Mouse (Mus musculus) limb, embryonic 11.5 days (tissue): ENCODE data around the gene Asic1. TPM values are rescaled to one million over a fixed set of nuclear protein-coding genes. Genes with fewer than 3 reads are reported as not detected.

Source experiments
- ATAC-seq: fragments of 200-750 bp; cut with Nextera tagmentation; 2 replicates; pipeline ENCODE4 v1.8.0; 2017; ENCODE audit warnings: low read depth; ENCODE audit not compliant: insufficient number of reproducible peaks, low FRiP score, low TSS enrichment
- DNase-seq: peaks from one replicate; pipeline ENCODE4 v3.0.0-alpha.2; 2015; ENCODE audit warnings: low spot score
- H3K27ac ChIP-seq: fragments of 300-500 bp; sonication (generic); replicated peaks from 2 replicates; pipeline ENCODE4 v1.5.1; 2014; ENCODE audit warnings: low read depth, mild to moderate bottlenecking, low read length
- H3K27me3 ChIP-seq: fragments of 300-500 bp; sonication (generic); 2 replicates; pipeline ENCODE4 v1.6.1; 2014; ENCODE audit warnings: mild to moderate bottlenecking, low read length, mixed read lengths; ENCODE audit not compliant: control insufficient read depth, insufficient read depth
- H3K36me3 ChIP-seq: fragments of 300-500 bp; sonication (generic); 2 replicates; pipeline ENCODE4 v1.6.1; 2014; ENCODE audit warnings: mild to moderate bottlenecking, low read length, moderate library complexity, mixed read lengths; ENCODE audit not compliant: control insufficient read depth, insufficient read depth
- H3K4me1 ChIP-seq: fragments of 300-500 bp; sonication (generic); 2 replicates; pipeline ENCODE4 v1.6.1; 2014; ENCODE audit warnings: low read length, mixed read lengths; ENCODE audit not compliant: control insufficient read depth, insufficient read depth
- H3K4me2 ChIP-seq: fragments of 300-500 bp; sonication (generic); 2 replicates; pipeline ENCODE4 v1.6.1; 2014; ENCODE audit warnings: low read depth, mild to moderate bottlenecking, moderate library complexity; ENCODE audit not compliant: severe bottlenecking
- H3K4me3 ChIP-seq: fragments of 300-500 bp; sonication (generic); 2 replicates; pipeline ENCODE4 v1.5.1; 2014; ENCODE audit warnings: low read depth, low read length
- H3K9ac ChIP-seq: fragments of 300-500 bp; sonication (generic); 2 replicates; pipeline ENCODE4 v1.6.1; 2014; ENCODE audit warnings: mild to moderate bottlenecking, low read length
- H3K9me3 ChIP-seq: fragments of 300-500 bp; sonication (generic); 2 replicates; pipeline ENCODE4 v1.6.1; 2016; ENCODE audit warnings: low read length; ENCODE audit not compliant: control insufficient read depth
- WGBS: fragments of 180-500 bp; shearing (Covaris S2); extraction: QIAGEN DNeasy Blood & Tissue Kit; methylation state at CpG from one replicate; pipeline ENCODE4 v1.1.7; 2014; 5-methylcytosine and 5-hydroxymethylcytosine counted together
- polyA plus RNA-seq: library from polyadenylated mRNA; unstranded; fragments of >200 nt; fragmentation: Nextera tagmentation; extraction: Ambion mirVana; gene quantifications from 2 replicates; pipeline ENCODE4 v1.2.1, GENCODE M21; 2014

Gene Asic1
- polyA plus RNA-seq, 1 experiment from 2014 or later, result 0.64 TPM

- Histone ChIP-seq H3K4me1 (no peaks in the 10 kb centered on the region), H3K27me3 (no peaks in the 10 kb centered on the region), H3K4me2 (no peak overlapping the region), H3K36me3 (no peaks in the 10 kb centered on the region), H3K9me3 (no peaks in the 10 kb centered on the region), H3K4me3 (no peak overlapping the region), H3K27ac (no peak overlapping the region), H3K9ac (no peak overlapping the region)
- 94% methylated on average over 5 of the region's 5 CpGs for WGBS
- DNase-seq (no peak), ATAC-seq (no peak)
Observed at GRCm38 (mm10) chr15:99684156-99684555, 14.0 kb downstream of the Asic1 start.

DNA sequence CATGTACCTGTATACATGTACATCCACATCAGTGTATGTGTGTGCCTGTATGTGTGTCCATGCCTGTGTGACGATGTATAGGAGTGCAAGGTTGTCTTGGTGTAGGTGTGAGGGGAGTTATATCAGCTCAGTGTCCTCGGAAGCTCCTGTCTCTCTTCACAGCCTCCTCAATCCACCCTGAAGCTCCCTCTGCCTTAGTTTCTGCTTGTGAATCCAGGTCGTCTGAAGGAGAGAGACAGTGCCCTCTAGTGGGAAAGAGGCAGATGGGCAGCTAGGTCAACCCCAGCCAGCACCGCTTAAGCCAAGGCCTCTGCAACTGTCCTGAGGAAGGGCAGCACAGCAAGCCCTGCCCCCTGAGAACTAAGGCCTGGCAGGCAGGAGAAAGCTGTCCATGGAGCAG, 18.5 kb downstream of the Asic1 start:
- Histone ChIP-seq H3K27me3 (peaks cover 4% of the 10 kb centered on the region; the same call in 1 of the 2 replicates), H3K4me1 (0 out of 2 replicates have a peak, but pooled peaks cover 4% of the 10 kb centered on the region), H3K27ac (no peak overlapping the region), H3K4me2 (no peak overlapping the region), H3K9ac (no peak overlapping the region), H3K9me3 (no peaks in the 10 kb centered on the region), H3K36me3 (no peaks in the 10 kb centered on the region), H3K4me3 (no peak overlapping the region)
- WGBS, result 5% methylated on average over 4 of the region's 4 CpGs
- DNase-seq (peak; percentile 75), ATAC-seq (0 out of 2 replicates have a peak, but pooled peaks have one; percentile 31)

- H3K9ac ChIP-seq, result no peak overlapping the region
- H3K27ac ChIP-seq, result no peak overlapping the region
- H3K4me3 ChIP-seq, result no peak overlapping the region
- no peaks in the 10 kb centered on the region for H3K36me3 ChIP-seq
- no peaks in the 10 kb centered on the region for H3K9me3 ChIP-seq
- H3K27me3 ChIP-seq, result peaks cover 4% of the 10 kb centered on the region; the same call in 1 of the 2 replicates
- H3K4me2 ChIP-seq, result no peak overlapping the region
- 0 out of 2 replicates have a peak, but pooled peaks cover 4% of the 10 kb centered on the region for H3K4me1 ChIP-seq
- 9% methylated on average over 4 of the region's 4 CpGs for WGBS
- no peak for DNase-seq
- ATAC-seq, result no peak
Observed at GRCm38 (mm10) chr15:99690924-99691323, 20.8 kb downstream of the Asic1 start.

DNA sequence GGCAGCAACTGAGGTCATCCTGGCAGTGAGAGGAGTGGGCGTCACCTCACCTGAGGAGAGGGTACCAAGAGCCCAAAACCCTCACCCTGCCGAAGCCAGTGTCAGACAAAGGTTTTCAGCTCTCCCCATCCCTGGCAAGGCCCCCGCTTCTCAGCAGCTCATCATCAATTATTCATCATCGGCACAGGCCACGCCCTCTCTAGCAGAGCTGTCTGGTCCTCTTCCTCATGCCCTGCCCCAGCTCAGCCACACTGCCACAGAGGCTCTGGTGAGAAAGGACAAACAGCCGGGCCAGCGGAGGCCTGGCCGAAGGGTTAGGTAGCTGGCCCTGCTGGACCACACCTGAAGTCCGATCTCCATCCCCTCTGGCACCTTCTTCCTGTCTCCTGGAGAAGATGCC, 21.8 kb downstream of the Asic1 start:
- Histone ChIP-seq H3K27ac (no peak overlapping the region), H3K9ac (no peak overlapping the region)
- ATAC-seq, result no peak

GRCm38 (mm10) chr15:99697309-99697708, 27.1 kb downstream of the Asic1 start:
- Histone ChIP-seq H3K9ac (no peak overlapping the region), H3K4me1 (0 out of 2 replicates have a peak, but pooled peaks cover 3% of the 10 kb centered on the region), H3K36me3 (no peaks in the 10 kb centered on the region), H3K27ac (no peak overlapping the region), H3K9me3 (no peaks in the 10 kb centered on the region), H3K27me3 (peaks cover 4% of the 10 kb centered on the region; the same call in 1 of the 2 replicates), H3K4me2 (no peak overlapping the region), H3K4me3 (no peak overlapping the region)
- 29% methylated on average over 2 of the region's 2 CpGs for WGBS
- peak; percentile 51 for DNase-seq
- no peak for ATAC-seq

More for the DNA sequence above, 21.8 kb downstream of the Asic1 start:
- WGBS, result 53% methylated on average over 9 of the region's 9 CpGs
- Histone ChIP-seq H3K4me3 (no peak overlapping the region), H3K4me1 (0 out of 2 replicates have a peak, but pooled peaks cover 4% of the 10 kb centered on the region), H3K4me2 (no peak overlapping the region), H3K27me3 (peaks cover 6% of the 10 kb centered on the region; the same call in 1 of the 2 replicates), H3K9me3 (no peaks in the 10 kb centered on the region), H3K36me3 (no peaks in the 10 kb centered on the region)
- DNase-seq, result no peak

- 32% methylated on average over 20 of the region's 20 CpGs for WGBS
- no peak overlapping the region for H3K27ac ChIP-seq
- ATAC-seq (no peak), DNase-seq (no peak)
- peaks cover 11% of the 10 kb centered on the region for H3K4me1 ChIP-seq
- no peak overlapping the region for H3K9ac ChIP-seq
- H3K27me3 ChIP-seq, result peaks cover 4% of the 10 kb centered on the region; the same call in 1 of the 2 replicates
- no peaks in the 10 kb centered on the region for H3K9me3 ChIP-seq
- H3K36me3 ChIP-seq, result peaks cover under 1% of the 10 kb centered on the region; the same call in 1 of the 2 replicates
- H3K4me3 ChIP-seq, result no peak overlapping the region
- no peak overlapping the region for H3K4me2 ChIP-seq
Observed at GRCm38 (mm10) chr15:99698533-99699085, 28.4 kb downstream of the Asic1 start.

GRCm38 (mm10) chr15:99699715-99700114, 29.5 kb downstream of the Asic1 start:
- Histone ChIP-seq H3K4me2 (no peak overlapping the region), H3K4me1 (peaks cover 17% of the 10 kb centered on the region), H3K4me3 (no peak overlapping the region), H3K9me3 (no peaks in the 10 kb centered on the region), H3K27me3 (peaks cover 4% of the 10 kb centered on the region; the same call in 1 of the 2 replicates), H3K9ac (no peak overlapping the region), H3K36me3 (peaks cover 4% of the 10 kb centered on the region), H3K27ac (no peak overlapping the region)
- WGBS, result 83% methylated on average over 10 of the region's 10 CpGs
- no peak for ATAC-seq
- DNase-seq, result no peak

- ATAC-seq, result no peak
- Histone ChIP-seq H3K4me2 (no peak overlapping the region), H3K9ac (no peak overlapping the region), H3K9me3 (no peaks in the 10 kb centered on the region), H3K27ac (no peak overlapping the region), H3K27me3 (peaks cover 4% of the 10 kb centered on the region; the same call in 1 of the 2 replicates), H3K4me1 (peaks cover 18% of the 10 kb centered on the region), H3K4me3 (no peak overlapping the region), H3K36me3 (peaks cover 6% of the 10 kb centered on the region)
- DNase-seq, result no peak
- WGBS, result 88% methylated on average over 18 of the region's 18 CpGs
Observed at GRCm38 (mm10) chr15:99700219-99701106, 30.3 kb downstream of the Asic1 start.
